Mouse (Mus musculus): Measurements from ENCODE around the gene Gabrr1. TPM values are rescaled to one million over a fixed set of nuclear protein-coding genes. Genes with fewer than 3 reads are reported as not detected.

Gene Gabrr1
- 0.79 and 0.89 TPM in 2 replicates for total RNA-seq (2012; rRNA removed)

DNA sequence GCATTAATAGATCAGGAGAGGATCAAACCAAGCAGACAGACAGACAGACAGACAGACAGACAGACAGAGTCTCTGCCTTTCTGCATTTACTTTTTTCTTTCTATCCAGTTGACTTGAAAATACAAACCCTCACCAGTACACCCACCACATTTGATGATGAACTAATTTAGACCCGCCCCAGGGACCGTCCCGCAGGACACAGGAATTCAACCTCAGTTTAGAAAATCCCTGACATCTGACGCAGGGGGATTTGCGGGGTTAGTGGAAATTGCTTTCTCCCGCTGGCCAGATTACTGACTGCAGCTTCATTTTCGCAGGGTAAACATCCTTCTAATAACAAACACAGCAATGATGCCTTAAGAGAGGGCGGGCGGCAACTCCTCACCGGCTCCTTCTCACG, at the start of gene Gabrr1:
Gabrr1 (plus strand) TSS at position 301 of the 400 bp plus-strand sequence.
- Histone ChIP-seq H3K27ac (ENCODE audit: insufficient read depth, low read depth, low read length, poor library complexity, severe bottlenecking) (peak within 1 kb of the TSS; percentile 40; the same call in 1 of the 2 replicates), H3K9me3 (ENCODE audit: control insufficient read depth, insufficient read depth, low read depth, low read length) (no peaks in the 10 kb centered on the region), H3K4me1 (ENCODE audit: control insufficient read depth in 2 of 2, insufficient read depth in 2 of 2, low read length in 2 of 2, poor library complexity in 1 of 2) (no peaks in the 10 kb centered on the region), H3K36me3 (ENCODE audit: control insufficient read depth, insufficient read depth, low read length, poor library complexity, severe bottlenecking) (no peaks in the 10 kb centered on the region), H3K4me3 (ENCODE audit: insufficient read depth in 1 of 2, low read depth in 1 of 2, low read length in 2 of 2, poor library complexity in 1 of 2, severe bottlenecking in 1 of 2) (no peak within 1 kb of the TSS; a peak in 1 of 4 replicates), H3K9ac (ENCODE audit: insufficient read depth, low read depth, low read length, poor library complexity, severe bottlenecking) (no peak within 1 kb of the TSS)
- in situ Hi-C loops (cut with MboI; ENCODE audit: low sequenced_read_pairs in 2 of 2, unreplicated experiment in 2 of 2), result loop anchor here (10.0 to 25.0 kb wide), 2 partner anchors 155 to 163 kb away; partner anchors contain the start of gene Pnrc1 (in 2 of the 2)
- TF ChIP-seq ZC3H11A (IDR thresholded peaks at IDR 0.05; ENCODE audit: borderline replicate concordance, low read depth, low read length), result no peak
- no peak for TF ChIP-seq HCFC1 (IDR thresholded peaks at IDR 0.05; ENCODE audit: borderline replicate concordance, insufficient read depth, low read length)
- no peak for TF ChIP-seq ZNF384 (IDR thresholded peaks at IDR 0.05; ENCODE audit: low read depth, low read length)
- TF ChIP-seq MAFK (IDR thresholded peaks at IDR 0.05; ENCODE audit: insufficient read depth, low read depth, low read length), result no peak
- TF ChIP-seq CHD2 (IDR thresholded peaks at IDR 0.05; ENCODE audit: low read depth, low read length), result no peak
- no peak for DNase-seq (ENCODE audit: low read depth, low spot score)

DNA sequence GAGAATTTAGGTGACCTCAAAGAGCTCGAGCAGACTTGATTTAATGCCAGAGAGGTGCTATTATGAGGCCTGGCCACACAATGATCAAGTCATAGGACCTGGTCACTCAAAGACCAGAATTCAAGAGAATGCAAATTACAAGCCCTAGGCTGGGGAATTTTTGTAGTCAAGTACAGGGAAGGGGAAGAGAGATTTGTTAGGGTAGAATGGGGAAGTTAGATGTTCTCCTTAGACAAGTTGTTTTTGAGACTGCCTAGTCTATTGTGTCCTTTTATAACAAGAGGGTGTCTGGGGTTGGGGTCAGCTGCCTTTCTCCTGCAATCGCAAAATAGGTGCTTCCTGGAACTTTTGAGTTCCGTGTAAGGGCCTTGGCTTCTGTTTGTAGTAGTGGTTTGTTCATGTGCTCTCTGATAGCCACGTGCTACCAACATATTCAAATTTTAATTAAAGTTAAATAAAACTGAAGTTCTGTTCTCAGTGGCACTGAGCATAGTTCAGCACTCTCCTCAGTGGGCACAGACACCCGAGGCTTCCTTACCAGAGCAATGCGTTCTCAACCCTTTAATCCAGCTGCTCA, 33.1 kb upstream of the Gabrr1 start:
- TF ChIP-seq ZC3H11A (IDR thresholded peaks at IDR 0.05; ENCODE audit: borderline replicate concordance, low read depth, low read length), result no peak
- TF ChIP-seq MAFK (IDR thresholded peaks at IDR 0.05; ENCODE audit: insufficient read depth, low read depth, low read length), result no peak
- TF ChIP-seq HCFC1 (IDR thresholded peaks at IDR 0.05; ENCODE audit: borderline replicate concordance, insufficient read depth, low read length), result no peak
- Histone ChIP-seq H3K9ac (ENCODE audit: insufficient read depth, low read depth, low read length, poor library complexity, severe bottlenecking) (no peak overlapping the region), H3K9me3 (ENCODE audit: control insufficient read depth, insufficient read depth, low read depth, low read length) (no peaks in the 10 kb centered on the region), H3K4me1 (ENCODE audit: control insufficient read depth in 2 of 2, insufficient read depth in 2 of 2, low read length in 2 of 2, poor library complexity in 1 of 2) (no peaks in the 10 kb centered on the region), H3K27ac (ENCODE audit: insufficient read depth, low read depth, low read length, poor library complexity, severe bottlenecking) (no peak overlapping the region), H3K36me3 (ENCODE audit: control insufficient read depth, insufficient read depth, low read length, poor library complexity, severe bottlenecking) (no peaks in the 10 kb centered on the region), H3K4me3 (ENCODE audit: insufficient read depth in 1 of 2, low read depth in 1 of 2, low read length in 2 of 2, poor library complexity in 1 of 2, severe bottlenecking in 1 of 2) (no peak overlapping the region)
- in situ Hi-C loops (cut with MboI; ENCODE audit: low sequenced_read_pairs in 2 of 2, unreplicated experiment in 2 of 2), result no loop called here
- no peak for DNase-seq (ENCODE audit: low read depth, low spot score)

DNA sequence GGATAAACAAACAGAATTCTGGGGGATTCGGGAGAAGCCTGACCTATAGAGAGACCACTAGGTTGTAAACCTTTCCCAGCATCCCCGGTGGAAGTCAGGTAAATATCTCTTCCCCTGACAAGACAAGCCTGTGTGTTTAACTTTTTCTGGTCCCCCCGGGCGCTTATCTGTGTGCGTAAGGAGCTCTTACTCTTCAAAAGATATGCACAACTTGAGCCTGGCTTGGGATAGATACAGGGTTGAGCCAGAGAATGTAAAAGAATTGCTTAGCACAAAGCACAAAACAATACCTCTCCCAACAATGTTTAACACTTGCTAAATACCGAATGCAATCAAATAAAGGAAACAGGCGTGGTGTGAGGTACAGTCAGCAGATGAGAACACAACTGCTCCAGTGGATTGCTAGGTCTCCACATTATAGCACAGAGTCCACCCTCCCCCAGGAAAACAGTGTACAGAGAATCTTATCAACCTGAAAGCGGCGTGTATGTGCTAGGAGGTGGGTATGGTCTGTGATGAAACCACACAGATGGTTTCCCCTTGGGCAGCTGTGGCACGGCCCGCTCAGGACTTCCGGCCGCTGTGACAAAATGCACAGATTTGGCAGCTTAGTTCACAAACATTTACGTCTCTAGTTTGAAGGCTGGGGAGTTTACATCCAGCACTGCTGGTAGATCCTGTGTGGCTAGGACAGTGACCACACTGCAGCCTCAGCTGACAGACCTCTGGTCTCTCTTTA, 22.4 kb upstream of the Gabrr1 start:
- no peak overlapping the region for H3K4me3 ChIP-seq (ENCODE audit: insufficient read depth in 1 of 2, low read depth in 1 of 2, low read length in 2 of 2, poor library complexity in 1 of 2, severe bottlenecking in 1 of 2)
- in situ Hi-C loops (cut with MboI; ENCODE audit: low sequenced_read_pairs in 2 of 2, unreplicated experiment in 2 of 2), result loop anchor here (10.0 to 25.0 kb wide), 2 partner anchors 523 to 525 kb away; no protein-coding TSS in a partner anchor

DNA sequence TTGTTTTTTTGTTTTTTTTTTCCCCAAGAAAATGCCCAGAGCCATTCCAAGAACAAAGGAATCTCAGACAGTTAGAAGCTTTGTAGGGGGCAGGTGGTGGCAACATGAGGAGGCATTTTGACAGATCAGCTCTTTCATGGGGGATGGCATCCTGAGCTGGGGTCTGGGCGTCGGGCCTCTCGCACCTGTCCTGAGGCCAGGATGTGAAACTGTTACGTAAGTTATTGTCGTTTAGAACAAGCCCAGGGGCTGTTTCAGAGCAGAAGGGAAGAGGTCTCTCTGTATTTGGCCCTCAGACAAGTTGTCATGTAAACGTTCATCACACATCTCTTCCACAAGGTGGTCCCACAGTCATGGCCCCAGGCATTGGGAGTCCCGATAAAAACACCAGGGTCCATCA, 21.5 kb upstream of the Gabrr1 start:
- TF ChIP-seq MAFK (IDR thresholded peaks at IDR 0.05; ENCODE audit: insufficient read depth, low read depth, low read length) (no peak), ZC3H11A (IDR thresholded peaks at IDR 0.05; ENCODE audit: borderline replicate concordance, low read depth, low read length) (no peak), CHD2 (IDR thresholded peaks at IDR 0.05; ENCODE audit: low read depth, low read length) (no peak), ZNF384 (IDR thresholded peaks at IDR 0.05; ENCODE audit: low read depth, low read length) (no peak), HCFC1 (IDR thresholded peaks at IDR 0.05; ENCODE audit: borderline replicate concordance, insufficient read depth, low read length) (no peak)
- H3K9ac ChIP-seq (ENCODE audit: insufficient read depth, low read depth, low read length, poor library complexity, severe bottlenecking), result no peak overlapping the region
- H3K4me1 ChIP-seq (ENCODE audit: control insufficient read depth in 2 of 2, insufficient read depth in 2 of 2, low read length in 2 of 2, poor library complexity in 1 of 2), result peaks cover 2 to 3% of the 10 kb centered on the region in 2 experiments; a peak in 1 of 4 replicates
- in situ Hi-C loops (cut with MboI; ENCODE audit: low sequenced_read_pairs in 2 of 2, unreplicated experiment in 2 of 2), result loop anchor here (10.0 to 25.0 kb wide), 2 partner anchors 524 to 526 kb away; no protein-coding TSS in a partner anchor
- no peaks in the 10 kb centered on the region for H3K36me3 ChIP-seq (ENCODE audit: control insufficient read depth, insufficient read depth, low read length, poor library complexity, severe bottlenecking)
- no peak for DNase-seq (ENCODE audit: low read depth, low spot score)
- H3K9me3 ChIP-seq (ENCODE audit: control insufficient read depth, insufficient read depth, low read depth, low read length), result no peaks in the 10 kb centered on the region
- no peak overlapping the region for H3K27ac ChIP-seq (ENCODE audit: insufficient read depth, low read depth, low read length, poor library complexity, severe bottlenecking)
- H3K4me3 ChIP-seq (ENCODE audit: insufficient read depth in 1 of 2, low read depth in 1 of 2, low read length in 2 of 2, poor library complexity in 1 of 2, severe bottlenecking in 1 of 2), result no peak overlapping the region

More for the DNA sequence above, 22.4 kb upstream of the Gabrr1 start:
- no peaks in the 10 kb centered on the region for H3K36me3 ChIP-seq (ENCODE audit: control insufficient read depth, insufficient read depth, low read length, poor library complexity, severe bottlenecking)
- H3K4me1 ChIP-seq (ENCODE audit: control insufficient read depth in 2 of 2, insufficient read depth in 2 of 2, low read length in 2 of 2, poor library complexity in 1 of 2), result peaks cover 2 to 3% of the 10 kb centered on the region in 2 experiments; a peak in 1 of 4 replicates
- TF ChIP-seq ZC3H11A (IDR thresholded peaks at IDR 0.05; ENCODE audit: borderline replicate concordance, low read depth, low read length), result no peak
- TF ChIP-seq HCFC1 (IDR thresholded peaks at IDR 0.05; ENCODE audit: borderline replicate concordance, insufficient read depth, low read length), result no peak
- no peak for TF ChIP-seq CHD2 (IDR thresholded peaks at IDR 0.05; ENCODE audit: low read depth, low read length)
- no peak for TF ChIP-seq MAFK (IDR thresholded peaks at IDR 0.05; ENCODE audit: insufficient read depth, low read depth, low read length)
- no peak for TF ChIP-seq ZNF384 (IDR thresholded peaks at IDR 0.05; ENCODE audit: low read depth, low read length)
- H3K9me3 ChIP-seq (ENCODE audit: control insufficient read depth, insufficient read depth, low read depth, low read length), result no peaks in the 10 kb centered on the region
- no peak overlapping the region for H3K27ac ChIP-seq (ENCODE audit: insufficient read depth, low read depth, low read length, poor library complexity, severe bottlenecking)
- H3K9ac ChIP-seq (ENCODE audit: insufficient read depth, low read depth, low read length, poor library complexity, severe bottlenecking), result no peak overlapping the region
- DNase-seq (ENCODE audit: low read depth, low spot score), result no peak
